Mouse (Mus musculus) CH12.LX (cell line): ENCODE measurements at regions not wholly inside any gene's neighbourhood (a gene's known extent, or its start where the extent isn't known, plus 50 kb on each side); places are given as distances from the start of the nearest gene placed in this dataset.

Source experiments
- DNase-seq: peaks from one replicate; pipeline ENCODE4 v3.0.0-alpha.2; 2013; ENCODE audit errors: extremely low read depth
- H3K27ac ChIP-seq: 2 replicates; pipeline ENCODE4 v1.5.1; 2012; ENCODE audit warnings: low read depth, mild to moderate bottlenecking, control low read depth, moderate library complexity; ENCODE audit not compliant: insufficient read depth
- H3K27me3 ChIP-seq: replicated peaks from 2 replicates; pipeline ENCODE3; 2012; ENCODE audit warnings: inconsistent platforms
- H3K36me3 ChIP-seq, 2 experiments: replicated peaks in 1 of 2; 2 replicates each; pipeline versions ENCODE3 to v1.6.1; 2012; ENCODE audit warnings: inconsistent platforms in 1 of 2, low read length in 1 of 2, mild to moderate bottlenecking in 1 of 2, mixed read lengths in 1 of 2, moderate library complexity in 1 of 2; ENCODE audit not compliant: control insufficient read depth in 1 of 2, insufficient read depth in 1 of 2
- H3K4me1 ChIP-seq, 2 experiments: 2 replicates each; pipeline ENCODE4 v1.6.1; 2012; ENCODE audit warnings: inconsistent platforms in 1 of 2, moderate library complexity in 1 of 2; ENCODE audit not compliant: insufficient read depth in 2 of 2, control insufficient read depth in 1 of 2
- H3K4me2 ChIP-seq: 2 replicates; pipeline ENCODE4 v1.6.1; 2012; ENCODE audit warnings: low read depth, mild to moderate bottlenecking, control low read depth; ENCODE audit not compliant: poor library complexity, insufficient read depth, severe bottlenecking
- H3K4me3 ChIP-seq, 3 experiments: fragments of 150-350 bp in 1 of 3; sonication (generic) in 1 of 3; replicated peaks in 1 of 3; 2 replicates each; pipeline versions ENCODE3 to v1.5.1; 2011 to 2012; ENCODE audit warnings: low read depth in 2 of 3, low read length in 2 of 3, mild to moderate bottlenecking in 2 of 3, moderate library complexity in 2 of 3, control low read depth in 1 of 3, improper control_type of control experiment in 1 of 3, inconsistent platforms in 1 of 3, mixed read lengths in 1 of 3; ENCODE audit not compliant: poor library complexity in 1 of 3
- H3K79me2 ChIP-seq: replicated peaks from 2 replicates; pipeline ENCODE4 v1.6.1; 2012; ENCODE audit warnings: mild to moderate bottlenecking, moderate library complexity; ENCODE audit not compliant: control insufficient read depth, poor library complexity, insufficient read depth, severe bottlenecking; ENCODE audit errors: extremely low read depth
- H3K9ac ChIP-seq: 2 replicates; pipeline ENCODE4 v1.6.1; 2012; ENCODE audit warnings: low read depth, mild to moderate bottlenecking, control low read depth, moderate library complexity; ENCODE audit not compliant: insufficient read depth
- H3K9me3 ChIP-seq: replicated peaks from 2 replicates; pipeline ENCODE3; 2012; ENCODE audit warnings: low read length, inconsistent platforms, mixed read lengths
- BHLHE40 ChIP-seq: IDR thresholded peaks from 2 replicates; pipeline ENCODE4 v1.6.1; 2011; ENCODE audit warnings: mild to moderate bottlenecking, low read depth, low read length, improper control_type of control experiment
- CHD1 ChIP-seq: IDR thresholded peaks from 2 replicates; pipeline ENCODE4 v1.6.1; 2012; ENCODE audit warnings: low read depth, low read length, improper control_type of control experiment, inconsistent platforms
- CHD2 ChIP-seq: IDR thresholded peaks from 2 replicates; pipeline ENCODE4 v1.6.1; 2011; ENCODE audit warnings: low read length, improper control_type of control experiment
- E2F4 ChIP-seq: IDR thresholded peaks from 2 replicates; pipeline ENCODE4 v1.6.1; 2011; ENCODE audit warnings: low read depth, low read length, improper control_type of control experiment; ENCODE audit not compliant: insufficient replicate concordance
- ELF1 ChIP-seq: IDR thresholded peaks from 2 replicates; pipeline ENCODE4 v1.6.1; 2014; ENCODE audit warnings: low read depth, mild to moderate bottlenecking, inconsistent platforms, low read length, improper control_type of control experiment
- EP300 ChIP-seq: IDR thresholded peaks from 2 replicates; pipeline ENCODE4 v1.6.1; 2011; ENCODE audit warnings: low read length, improper control_type of control experiment
- ETS1 ChIP-seq: conservative IDR thresholded peaks from 2 replicates; pipeline ENCODE4 v1.6.1; 2012; ENCODE audit warnings: low read depth, mild to moderate bottlenecking, inconsistent platforms, low read length, improper control_type of control experiment, moderate library complexity
- GABPA ChIP-seq: IDR thresholded peaks from 2 replicates; pipeline ENCODE4 v1.6.1; 2012; ENCODE audit warnings: low read depth, low read length, improper control_type of control experiment, inconsistent platforms; ENCODE audit not compliant: insufficient replicate concordance
- HCFC1 ChIP-seq: IDR thresholded peaks from 2 replicates; pipeline ENCODE4 v1.6.1; 2012; ENCODE audit warnings: low read depth, mild to moderate bottlenecking, inconsistent platforms, low read length, improper control_type of control experiment
- IRF4 ChIP-seq: IDR thresholded peaks from 2 replicates; pipeline ENCODE4 v1.6.1; 2014; ENCODE audit warnings: low read depth, mild to moderate bottlenecking, inconsistent platforms, low read length, improper control_type of control experiment
- JUN ChIP-seq: IDR thresholded peaks from 2 replicates; pipeline ENCODE4 v1.6.1; 2011; ENCODE audit warnings: low read depth, mild to moderate bottlenecking, low read length, improper control_type of control experiment, moderate library complexity; ENCODE audit not compliant: insufficient read depth
- MAFK ChIP-seq: IDR thresholded peaks from 2 replicates; pipeline ENCODE4 v1.6.1; 2011; ENCODE audit warnings: low read length, improper control_type of control experiment; ENCODE audit not compliant: insufficient replicate concordance
- MAX ChIP-seq: IDR thresholded peaks from 2 replicates; pipeline ENCODE4 v1.6.1; 2011; ENCODE audit warnings: low read length, improper control_type of control experiment
- MAZ ChIP-seq: IDR thresholded peaks from 2 replicates; pipeline ENCODE4 v1.6.1; 2012; ENCODE audit warnings: low read depth, mild to moderate bottlenecking, inconsistent platforms, low read length, improper control_type of control experiment, moderate library complexity
- MEF2A ChIP-seq: IDR thresholded peaks from 2 replicates; pipeline ENCODE4 v1.6.1; 2014; ENCODE audit warnings: low read depth, mild to moderate bottlenecking, inconsistent platforms, low read length, improper control_type of control experiment, borderline replicate concordance
- MXI1 ChIP-seq: IDR thresholded peaks from 2 replicates; pipeline ENCODE4 v1.6.1; 2011; ENCODE audit warnings: mild to moderate bottlenecking, low read depth, low read length, improper control_type of control experiment
- NELFE ChIP-seq: IDR thresholded peaks from 2 replicates; pipeline ENCODE4 v1.6.1; 2011; ENCODE audit warnings: low read depth, low read length, improper control_type of control experiment
- NRF1 ChIP-seq: IDR thresholded peaks from 2 replicates; pipeline ENCODE4 v1.6.1; 2014; ENCODE audit warnings: low read depth, mild to moderate bottlenecking, inconsistent platforms, low read length, improper control_type of control experiment, moderate library complexity
- RCOR1 ChIP-seq: conservative IDR thresholded peaks from 2 replicates; pipeline ENCODE4 v1.6.1; 2012; ENCODE audit warnings: low read depth, mild to moderate bottlenecking, inconsistent platforms, low read length, improper control_type of control experiment
- SIN3A ChIP-seq: IDR thresholded peaks from 2 replicates; pipeline ENCODE4 v1.6.1; 2012; ENCODE audit warnings: low read length, improper control_type of control experiment, inconsistent platforms
- TCF12 ChIP-seq: IDR thresholded peaks from 2 replicates; pipeline ENCODE4 v1.6.1; 2014; ENCODE audit warnings: low read depth, mild to moderate bottlenecking, inconsistent platforms, low read length, improper control_type of control experiment
- USF2 ChIP-seq: conservative IDR thresholded peaks from 2 replicates; pipeline ENCODE4 v1.6.1; 2011; ENCODE audit warnings: low read depth, low read length, improper control_type of control experiment
- ZC3H11A ChIP-seq: IDR thresholded peaks from 2 replicates; pipeline ENCODE4 v1.6.1; 2012; ENCODE audit warnings: low read depth, mild to moderate bottlenecking, inconsistent platforms, low read length, improper control_type of control experiment
- ZMIZ1 ChIP-seq: IDR thresholded peaks from 2 replicates; pipeline ENCODE4 v1.6.1; 2012; ENCODE audit warnings: low read depth, mild to moderate bottlenecking, inconsistent platforms, low read length, improper control_type of control experiment
- ZNF384 ChIP-seq: IDR thresholded peaks from 2 replicates; pipeline ENCODE4 v1.6.1; 2012; ENCODE audit warnings: low read depth, low read length, improper control_type of control experiment, inconsistent platforms
- dilution Hi-C: fragments of 300-500 bp; cut with MboI; formaldehyde crosslinking; loops from 2 replicates; pipeline ENCODE4 v1.14.3; 2020; ENCODE audit warnings: low sequenced_read_pairs; ENCODE audit not compliant: extremely low pct_unique_long_range_greater_than_20kb, extremely low pct_ligation_motif_present
- in situ Hi-C: fragments of 300-500 bp; cut with MboI; formaldehyde crosslinking; loops from 3 replicates; pipeline ENCODE4 v1.14.3; 2019; ENCODE audit warnings: low sequenced_read_pairs, low pct_ligation_motif_present, low pct_unique_long_range_greater_than_20kb, mixed read lengths

GRCm38 (mm10) chr3:102360732-102361280, 108.9 kb upstream of the Ngf start:
- H3K4me1 ChIP-seq, result no peaks in the 10 kb centered on the region
- no peaks in the 10 kb centered on the region for H3K27me3 ChIP-seq
- H3K4me3 ChIP-seq, result no peak overlapping the region
- no peaks in the 10 kb centered on the region for H3K79me2 ChIP-seq
- no peak overlapping the region for H3K4me2 ChIP-seq
- DNase-seq, result no peak
- in situ Hi-C loops (no loop called here), dilution Hi-C loops (no loop called here)
- H3K27ac ChIP-seq, result no peak overlapping the region
- H3K9ac ChIP-seq, result no peak overlapping the region
- H3K36me3 ChIP-seq, result no peaks in the 10 kb centered on the region
- TF ChIP-seq JUN, result no peak
- TF ChIP-seq NRF1, result no peak
- no peak for TF ChIP-seq MAFK
- TF ChIP-seq MXI1, result no peak
- TF ChIP-seq USF2, result no peak
- no peak for TF ChIP-seq GABPA
- TF ChIP-seq ETS1, result no peak
- TF ChIP-seq CHD2, result no peak
- H3K9me3 ChIP-seq, result no peaks in the 10 kb centered on the region

DNA sequence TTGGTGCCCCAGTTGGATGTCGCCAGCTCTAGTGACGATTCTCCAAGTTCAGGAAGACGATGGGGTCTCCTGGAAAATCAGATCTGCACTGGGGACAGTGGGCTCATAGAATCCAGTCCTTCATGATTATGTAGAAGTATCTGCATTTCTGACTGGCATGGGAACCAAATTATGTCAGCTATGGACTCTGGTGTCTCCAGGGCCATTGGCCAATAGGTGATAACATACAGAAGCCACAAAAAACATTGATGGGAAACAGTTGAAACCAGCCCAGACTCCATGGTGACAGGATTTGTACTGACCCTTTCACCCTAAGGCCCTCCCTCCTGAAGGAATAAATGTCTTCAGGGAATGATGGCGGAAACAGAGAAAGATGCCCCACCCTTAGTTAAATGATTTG, 110.9 kb upstream of the Ngf start:
- in situ Hi-C loops, result no loop called here
- Histone ChIP-seq H3K4me3 (no peak overlapping the region), H3K27me3 (no peaks in the 10 kb centered on the region), H3K4me2 (no peak overlapping the region), H3K9ac (no peak overlapping the region), H3K36me3 (no peaks in the 10 kb centered on the region), H3K27ac (no peak overlapping the region), H3K4me1 (no peaks in the 10 kb centered on the region), H3K9me3 (no peaks in the 10 kb centered on the region), H3K79me2 (no peaks in the 10 kb centered on the region)
- DNase-seq, result no peak
- dilution Hi-C loops, result no loop called here
- TF ChIP-seq ZMIZ1 (no peak), BHLHE40 (no peak), MAZ (no peak), ELF1 (no peak), TCF12 (no peak), MAFK (no peak), ETS1 (no peak), HCFC1 (no peak), RCOR1 (no peak), MEF2A (no peak), CHD1 (no peak), EP300 (no peak), NRF1 (no peak), MAX (no peak), ZNF384 (no peak), IRF4 (no peak), ZC3H11A (no peak), E2F4 (no peak), SIN3A (no peak), NELFE (no peak)
